Mouse (Mus musculus) central nervous system, embryonic 14 days (tissue): ENCODE results near the gene Osbpl8. TPM values are rescaled to one million over a fixed set of nuclear protein-coding genes. Genes with fewer than 3 reads are reported as not detected.

Source experiments
- polyA plus RNA-seq: library from polyadenylated mRNA; depleted of rRNA; stranded (reverse); fragments of >200 nt; gene quantifications from 2 replicates; pipeline ENCODE4 v1.2.3, GENCODE M21; 2012; rRNA removed

Gene Osbpl8
- polyA plus RNA-seq, result 17.6 and 20.4 TPM in 2 replicates

DNA sequence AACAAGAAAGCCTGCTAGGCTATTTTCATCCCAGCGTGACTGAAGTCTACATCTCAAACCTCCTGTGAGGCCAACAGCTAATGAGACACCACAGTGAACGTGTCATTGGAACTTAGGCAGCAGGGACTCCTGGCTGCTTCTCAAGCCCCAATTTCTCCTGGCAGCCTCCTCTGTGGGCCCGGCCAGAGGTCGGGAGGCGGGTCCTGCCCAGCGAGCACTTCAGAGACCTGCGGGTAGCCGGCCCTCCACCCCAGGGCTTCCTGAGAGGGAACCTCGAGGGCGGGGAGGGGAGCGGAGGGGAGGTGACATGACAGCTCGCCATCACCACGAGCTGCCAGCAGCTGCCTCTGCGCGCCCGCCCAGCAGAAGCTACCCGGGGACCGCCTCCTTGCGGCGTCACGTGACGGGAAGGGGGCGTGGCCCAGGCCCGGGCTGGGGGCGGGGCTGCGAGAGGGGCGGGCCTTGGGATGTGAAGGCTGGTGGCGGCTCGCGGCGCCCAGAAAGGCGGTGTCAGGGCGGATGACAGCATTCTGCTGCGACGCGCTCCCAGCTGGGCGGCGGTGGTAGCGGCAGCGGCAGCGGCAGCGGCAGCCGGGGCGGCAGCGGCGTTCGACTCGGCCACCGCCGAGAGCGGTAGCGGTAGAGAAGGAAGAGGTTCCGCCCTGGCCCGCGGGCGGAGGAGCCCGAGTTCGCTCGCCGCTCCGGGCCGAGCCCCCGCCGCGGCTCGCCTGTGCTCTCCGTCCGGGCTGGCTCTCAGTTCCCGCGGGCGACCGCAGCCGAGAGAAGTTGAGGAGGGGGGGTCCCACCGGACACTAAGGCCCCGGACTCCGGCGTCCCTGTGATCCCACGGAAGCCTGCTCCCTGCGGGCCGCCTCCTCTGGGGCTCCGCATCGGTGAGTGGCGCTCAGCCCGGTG lies at the start of gene Osbpl8:
Osbpl8 (plus strand) TSS at position 449 of the 915 bp plus-strand sequence.

DNA sequence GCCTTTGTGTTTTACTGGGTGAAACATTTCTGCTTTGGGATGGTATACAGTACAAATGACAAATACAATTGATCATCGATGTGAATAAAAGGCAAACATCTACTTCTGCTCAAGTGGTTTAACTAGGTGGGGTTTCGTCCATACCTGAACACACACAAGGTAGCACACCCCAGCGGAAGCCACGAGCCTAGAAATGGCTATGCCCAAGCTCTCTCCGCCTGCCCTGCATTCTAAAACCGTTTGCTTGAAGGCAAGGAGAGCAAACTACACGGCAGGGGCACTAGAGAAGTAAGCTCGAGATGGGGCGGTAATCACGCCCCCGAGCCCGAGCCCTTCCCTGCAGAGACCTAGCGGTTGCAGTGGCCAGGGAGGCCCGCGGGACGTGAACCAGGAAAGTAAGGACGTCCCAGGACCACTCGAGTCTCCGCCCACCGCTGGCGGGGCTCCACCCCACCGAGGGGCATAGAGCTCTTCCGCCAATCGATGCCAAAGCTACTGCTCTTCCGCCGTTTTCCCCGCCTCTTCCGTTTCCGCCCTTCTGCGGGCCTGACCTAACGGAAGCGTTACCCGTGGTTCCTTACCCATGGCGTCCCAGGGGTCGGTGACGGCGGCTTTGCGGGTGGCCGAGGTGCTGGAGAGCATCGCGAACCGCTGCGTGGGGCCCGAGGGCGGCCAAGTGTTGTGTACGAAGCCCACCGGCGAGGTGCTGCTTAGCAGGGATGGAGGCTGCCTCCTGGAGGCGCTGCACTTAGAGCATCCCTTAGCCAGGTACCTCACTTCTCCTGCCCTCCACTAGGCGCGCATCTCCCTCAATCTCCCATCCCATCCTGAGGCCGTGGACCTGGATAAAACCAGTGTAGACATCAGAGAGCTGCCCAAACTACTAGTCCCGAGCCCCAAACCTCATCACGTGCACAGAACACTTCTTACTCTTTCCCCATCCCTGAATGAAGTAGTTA lies 133.9 kb downstream of the Osbpl8 start, which contains the start of gene Bbs10:
Bbs10 (plus strand) TSS at position 540 of the 959 bp plus-strand sequence.

Other genes with a start within 250 kb of the Osbpl8 start
- gene Csrp2, start 245.0 kb upstream of the Osbpl8 start, polyA plus RNA-seq, result 171 and 199 TPM in 2 replicates
- 81.0 and 82.4 TPM in 2 replicates for gene Zdhhc17, start 154.6 kb upstream of the Osbpl8 start, polyA plus RNA-seq
- 4.6 and 4.9 TPM in 2 replicates for gene Bbs10, start 133.9 kb downstream of the Osbpl8 start, polyA plus RNA-seq